Mouse (Mus musculus): ENCODE data around the gene Tor1a. TPM values are rescaled to one million over a fixed set of nuclear protein-coding genes. Genes with fewer than 3 reads are reported as not detected.
"Not testable (repeated sequence)": the region's sequence is repeated elsewhere in the genome, so short reads cannot be mapped to it uniquely, and the experiment has no call there.

Tor1a gene
- polyA plus RNA-seq, 1 experiment: 42.7 TPM

- Histone ChIP-seq H3K36me3 (ENCODE audit: control insufficient read depth, insufficient read depth) (no peaks in the 10 kb centered on the region), H3ac (ENCODE audit: control insufficient read depth, insufficient read length) (no peak overlapping the region), H3K27me3 (ENCODE audit: control insufficient read depth, insufficient read depth, insufficient read length) (no peaks in the 10 kb centered on the region), H3K4me3 (no peak overlapping the region), H3K4me2 (ENCODE audit: low read depth) (no peak overlapping the region), H3K79me2 (ENCODE audit: control insufficient read depth, insufficient read depth) (no peaks in the 10 kb centered on the region)
- TF ChIP-seq TCF12 (IDR thresholded peaks at IDR 0.05; ENCODE audit: insufficient read depth, poor library complexity, severe bottlenecking): no peak
- TF ChIP-seq USF1 (IDR thresholded peaks at IDR 0.05; ENCODE audit: low read depth): no peak
- no peak for TF ChIP-seq REST (IDR thresholded peaks at IDR 0.05; ENCODE audit: insufficient read depth, insufficient read length)
- TF ChIP-seq POLR2A (IDR thresholded peaks at IDR 0.05; ENCODE audit: insufficient read length, low read depth): no peak
- no peak for TF ChIP-seq SRF (IDR thresholded peaks at IDR 0.05; ENCODE audit: control insufficient read depth, insufficient read length, low read depth)
- no peak for TF ChIP-seq TCF3 (IDR thresholded peaks at IDR 0.05; ENCODE audit: insufficient read length, low read depth)
- no peak for TF ChIP-seq CEBPB (IDR thresholded peaks at IDR 0.05; ENCODE audit: insufficient read depth, poor library complexity, severe bottlenecking)
- TF ChIP-seq MYOG (IDR thresholded peaks at IDR 0.05; ENCODE audit: control insufficient read depth in 1 of 3, insufficient read depth in 1 of 3, insufficient read length in 2 of 3, low read depth in 2 of 3): no peak
- no peak for TF ChIP-seq MAX (IDR thresholded peaks at IDR 0.05; ENCODE audit: low read depth)
- TF ChIP-seq MYOD1 (IDR thresholded peaks at IDR 0.05; ENCODE audit: control insufficient read depth in 1 of 3, insufficient read length in 2 of 3, low read depth in 2 of 3): no peak
- no peak for TF ChIP-seq E2F4 (IDR thresholded peaks at IDR 0.05; ENCODE audit: insufficient read depth)
These were observed 33.7 kb downstream of the Tor1a start for GRCm38 (mm10) chr2:30933917-30934450.

GRCm38 (mm10) chr2:30933032-30933431 is 34.7 kb downstream of the Tor1a start:
- Histone ChIP-seq H3K79me2 (ENCODE audit: control insufficient read depth, insufficient read depth) (no peaks in the 10 kb centered on the region), H3K4me3 (no peak overlapping the region), H3ac (ENCODE audit: control insufficient read depth, insufficient read length) (no peak overlapping the region), H3K36me3 (ENCODE audit: control insufficient read depth, insufficient read depth) (no peaks in the 10 kb centered on the region), H3K27me3 (ENCODE audit: control insufficient read depth, insufficient read depth, insufficient read length) (no peaks in the 10 kb centered on the region), H3K4me2 (ENCODE audit: low read depth) (no peak overlapping the region)
- TF ChIP-seq CEBPB (IDR thresholded peaks at IDR 0.05; ENCODE audit: insufficient read depth, poor library complexity, severe bottlenecking) (no peak), POLR2AphosphoS2 (IDR thresholded peaks at IDR 0.05; ENCODE audit: insufficient read length, low read depth) (no peak), MYOD1 (IDR thresholded peaks at IDR 0.05; ENCODE audit: control insufficient read depth in 1 of 3, insufficient read length in 2 of 3, low read depth in 2 of 3) (no peak), REST (IDR thresholded peaks at IDR 0.05; ENCODE audit: insufficient read depth, insufficient read length) (no peak), TCF12 (IDR thresholded peaks at IDR 0.05; ENCODE audit: insufficient read depth, poor library complexity, severe bottlenecking) (no peak), MAX (IDR thresholded peaks at IDR 0.05; ENCODE audit: low read depth) (no peak), USF1 (IDR thresholded peaks at IDR 0.05; ENCODE audit: low read depth) (no peak), POLR2A (IDR thresholded peaks at IDR 0.05; ENCODE audit: insufficient read length, low read depth) (no peak), MYOG (IDR thresholded peaks at IDR 0.05; ENCODE audit: control insufficient read depth in 1 of 3, insufficient read depth in 1 of 3, insufficient read length in 2 of 3, low read depth in 2 of 3) (no peak), TCF3 (IDR thresholded peaks at IDR 0.05; ENCODE audit: insufficient read length, low read depth) (no peak)

- Histone ChIP-seq H3K4me2 (ENCODE audit: low read depth) (no peak overlapping the region), H3K27me3 (ENCODE audit: control insufficient read depth, insufficient read depth, insufficient read length) (no peaks in the 10 kb centered on the region), H3ac (ENCODE audit: control insufficient read depth, insufficient read length) (no peak overlapping the region), H3K4me3 (no peak overlapping the region), H3K36me3 (ENCODE audit: control insufficient read depth, insufficient read depth) (no peaks in the 10 kb centered on the region), H3K79me2 (ENCODE audit: control insufficient read depth, insufficient read depth) (no peaks in the 10 kb centered on the region)
- no peak for TF ChIP-seq USF1 (IDR thresholded peaks at IDR 0.05; ENCODE audit: low read depth)
- no peak for TF ChIP-seq CEBPB (IDR thresholded peaks at IDR 0.05; ENCODE audit: insufficient read depth, poor library complexity, severe bottlenecking)
- TF ChIP-seq POLR2A (IDR thresholded peaks at IDR 0.05; ENCODE audit: insufficient read length, low read depth): no peak
- no peak for TF ChIP-seq SRF (IDR thresholded peaks at IDR 0.05; ENCODE audit: control insufficient read depth, insufficient read length, low read depth)
- TF ChIP-seq REST (IDR thresholded peaks at IDR 0.05; ENCODE audit: insufficient read depth, insufficient read length): no peak
- no peak for TF ChIP-seq MYOG (IDR thresholded peaks at IDR 0.05; ENCODE audit: control insufficient read depth in 1 of 3, insufficient read depth in 1 of 3, insufficient read length in 2 of 3, low read depth in 2 of 3)
- TF ChIP-seq MAX (IDR thresholded peaks at IDR 0.05; ENCODE audit: low read depth): no peak
These were observed 35.8 kb downstream of the Tor1a start for GRCm38 (mm10) chr2:30931922-30932321.

GRCm38 (mm10) chr2:30930846-30931245 is 36.9 kb downstream of the Tor1a start:
- not testable (repeated sequence) for H3K36me3 ChIP-seq (ENCODE audit: control insufficient read depth, insufficient read depth); H3K4me2 ChIP-seq (ENCODE audit: low read depth); H3K4me3 ChIP-seq; H3K79me2 ChIP-seq (ENCODE audit: control insufficient read depth, insufficient read depth); H3K27me3 ChIP-seq (ENCODE audit: control insufficient read depth, insufficient read depth, insufficient read length); H3ac ChIP-seq (ENCODE audit: control insufficient read depth, insufficient read length)

GRCm38 (mm10) chr2:30929483-30930045 is 38.2 kb downstream of the Tor1a start, which contains the start of gene Ptges:
Gene Ptges (minus strand): TSS chr2:30929863.
- no peak for TF ChIP-seq TCF12 (IDR thresholded peaks at IDR 0.05; ENCODE audit: insufficient read depth, poor library complexity, severe bottlenecking)
- no peak for TF ChIP-seq REST (IDR thresholded peaks at IDR 0.05; ENCODE audit: insufficient read depth, insufficient read length)
- TF ChIP-seq POLR2A (IDR thresholded peaks at IDR 0.05; ENCODE audit: insufficient read length, low read depth): no peak
- TF ChIP-seq MYOG (IDR thresholded peaks at IDR 0.05; ENCODE audit: control insufficient read depth in 1 of 3, insufficient read depth in 1 of 3, insufficient read length in 2 of 3, low read depth in 2 of 3): no peak
- peak; percentile 94 for TF ChIP-seq CEBPB (IDR thresholded peaks at IDR 0.05; ENCODE audit: insufficient read depth, poor library complexity, severe bottlenecking)
- Histone ChIP-seq H3K36me3 (ENCODE audit: control insufficient read depth, insufficient read depth) (no peaks in the 10 kb centered on the region), H3K4me2 (ENCODE audit: low read depth) (peak within 1 kb of the TSS; percentile 93), H3K4me3 (peak within 1 kb of the TSS; percentile 25), H3K27me3 (ENCODE audit: control insufficient read depth, insufficient read depth, insufficient read length) (no peaks in the 10 kb centered on the region), H3K79me2 (ENCODE audit: control insufficient read depth, insufficient read depth) (no peaks in the 10 kb centered on the region), H3ac (ENCODE audit: control insufficient read depth, insufficient read length) (no peak within 1 kb of the TSS)
